11 mouse cellular contexts compared by ENCODE assay signal in the genomic region with DNA sequence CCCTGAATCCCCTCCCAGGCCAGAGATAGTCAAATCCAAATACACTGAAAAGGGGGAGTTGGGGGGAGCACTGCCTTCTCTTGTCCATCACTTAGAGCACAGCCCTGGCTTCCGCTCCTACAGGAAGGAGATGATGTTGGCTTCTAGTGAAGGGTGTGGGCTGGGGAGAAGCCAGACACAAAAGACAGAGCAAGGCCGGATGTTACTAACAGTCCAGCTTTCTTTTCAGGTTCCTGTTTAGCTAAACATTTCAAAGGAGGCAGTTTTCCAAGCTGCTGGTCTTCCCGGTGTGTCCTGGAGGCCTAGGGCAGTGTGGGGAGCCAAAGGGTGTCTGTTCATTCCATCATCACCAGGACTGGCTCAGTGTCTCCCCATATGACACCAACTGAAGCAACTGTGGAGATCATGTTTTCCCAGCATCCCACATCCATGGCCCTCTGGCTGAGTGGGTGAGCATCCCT.
DNase-seq lines count a peak whose midpoint lies in the region; ATAC-seq and TF ChIP-seq lines count a peak whose summit lies in the region.
"Had no signal": no experiment of that assay in that cellular context is flagged by ENCODE, and none has a peak within 500 bp of the region (broad histone marks: within the 10 kb centered on the region; RNA-seq: fewer than 3 reads in every experiment).

No protein-coding gene starts in this region.

- 86% methylated on average over 3 of the region's 3 CpGs for WGBS in neural tube, embryonic 13.5 days
- WGBS in neural tube, embryonic 15.5 days = 86% methylated on average over 3 of the region's 3 CpGs
- 63% methylated on average over 3 of the region's 3 CpGs for WGBS in stomach, postnatal 0 days

- H3K4me2 ChIP-seq in neural tube, embryonic 13.5 days = no peak overlapping the region
- no peak overlapping the region for H3K4me2 ChIP-seq in neural tube, embryonic 15.5 days
- H3K4me2 ChIP-seq in stomach, postnatal 0 days (replicated peaks; ENCODE audit: low read depth) = no peak overlapping the region

- no peak overlapping the region for H3K9ac ChIP-seq in neural tube, embryonic 13.5 days
- no peak overlapping the region for H3K9ac ChIP-seq in neural tube, embryonic 15.5 days (replicated peaks)
- H3K9ac ChIP-seq in stomach, postnatal 0 days (ENCODE audit: low read length) = no peak overlapping the region

- H3K36me3 ChIP-seq in neural tube, embryonic 13.5 days = no peaks in the 10 kb centered on the region
- no peaks in the 10 kb centered on the region for H3K36me3 ChIP-seq in neural tube, embryonic 15.5 days
- H3K36me3 ChIP-seq in stomach, postnatal 0 days (ENCODE audit: control insufficient read depth, insufficient read depth, low read length) = no peaks in the 10 kb centered on the region

- H3K27me3 ChIP-seq in neural tube, embryonic 13.5 days = no peaks in the 10 kb centered on the region
- H3K27me3 ChIP-seq in neural tube, embryonic 15.5 days (replicated peaks) = no peaks in the 10 kb centered on the region
- no peaks in the 10 kb centered on the region for H3K27me3 ChIP-seq in stomach, postnatal 0 days (ENCODE audit: control insufficient read depth, insufficient read depth, low read length)

- H3K27ac ChIP-seq in neural tube, embryonic 13.5 days (replicated peaks) = peak overlapping the region; percentile 46
- H3K27ac ChIP-seq in neural tube, embryonic 15.5 days (replicated peaks) = no peak overlapping the region
- no peak overlapping the region for H3K27ac ChIP-seq in stomach, postnatal 0 days (replicated peaks)
- H3K27ac ChIP-seq: macrophage had no signal

- ATAC-seq in neural tube, embryonic 13.5 days (ENCODE audit: low read depth) = no peak
- no peak for ATAC-seq in neural tube, embryonic 15.5 days (ENCODE audit: low FRiP score)
- peak; percentile 49; the same call in 1 of the 2 replicates for ATAC-seq in stomach, postnatal 0 days (ENCODE audit: low FRiP score, low TSS enrichment)
- ATAC-seq in granulocyte monocyte progenitor cell, adult 5-6 weeks (replicated peaks; ENCODE audit: poor library complexity, severe bottlenecking) = no peak

- H3K9me3 ChIP-seq in neural tube, embryonic 13.5 days = peaks cover 17% of the 10 kb centered on the region
- no peaks in the 10 kb centered on the region for H3K9me3 ChIP-seq in neural tube, embryonic 15.5 days (replicated peaks)
- H3K9me3 ChIP-seq in stomach, postnatal 0 days (ENCODE audit: control insufficient read depth, low read length) = 0 out of 2 replicates have a peak, but pooled peaks cover 3% of the 10 kb centered on the region

- DNase-seq in heart, postnatal 10 days = peak; percentile 55 to 60
- peak; percentile 48 to 73 for DNase-seq in kidney, postnatal 36 days
- DNase-seq in stomach, postnatal 0 days (ENCODE audit: low spot score) = no peak
- no peak for DNase-seq in urinary bladder, postnatal 4 days (ENCODE audit: low spot score in 2 of 2)
- DNase-seq in thymus, postnatal 14 days = no peak
- DNase-seq: right cerebral cortex, postnatal 25 days had no signal

- H3K4me1 ChIP-seq in neural tube, embryonic 13.5 days (replicated peaks) = no peaks in the 10 kb centered on the region
- no peaks in the 10 kb centered on the region for H3K4me1 ChIP-seq in neural tube, embryonic 15.5 days
- no peaks in the 10 kb centered on the region; the same call in 1 of the 2 replicates for H3K4me1 ChIP-seq in stomach, postnatal 0 days (replicated peaks; ENCODE audit: control insufficient read depth, insufficient read depth)

- TF ChIP-seq EP300 in stomach, postnatal 0 days (optimal IDR thresholded peaks at IDR 0.05) = no peak

- no peak for TF ChIP-seq CTCF in stomach, postnatal 0 days (IDR thresholded peaks at IDR 0.05; ENCODE audit: low read depth)

- no peak overlapping the region for H3K4me3 ChIP-seq in neural tube, embryonic 13.5 days
- H3K4me3 ChIP-seq in neural tube, embryonic 15.5 days (replicated peaks) = no peak overlapping the region
- H3K4me3 ChIP-seq in stomach, postnatal 0 days (ENCODE audit: low read depth, low read length) = no peak overlapping the region
- H3K4me3 ChIP-seq: myocyte had no signal

- intact Hi-C loops in heart, postnatal 10 days (cut with DNase I) = loop anchor here (1.0 to 5.0 kb wide), 5 partner anchors 96 to 396 kb away; no protein-coding TSS in a partner anchor

Comparison
In these comparisons a context has a peak if more than half of its experiments do, and no peak if none do; other contexts are left out.
1. DNase-seq: peak in heart, postnatal 10 days (2 of 2) and kidney, postnatal 36 days (2 of 2); none in stomach, postnatal 0 days (single experiment), urinary bladder, postnatal 4 days (0 of 2) and thymus, postnatal 14 days (single experiment).